Mouse (Mus musculus) liver, adult 2 months (tissue): Measurements from ENCODE around the gene Mical2. TPM values are rescaled to one million over a fixed set of nuclear protein-coding genes. Genes with fewer than 3 reads are reported as not detected.

Experiments
- DNase-seq: peaks from one replicate; pipeline ENCODE4 v3.0.0-alpha.2; 2011; ENCODE audit warnings: low read depth, low spot score; ENCODE audit errors: extremely low read depth
- H3K27ac ChIP-seq: fragments of 200-500 bp; replicated peaks from 2 replicates; pipeline ENCODE4 v1.5.1; 2012; ENCODE audit warnings: low read depth, mild to moderate bottlenecking, control low read depth, inconsistent platforms, low read length; ENCODE audit not compliant: insufficient read depth
- H3K27me3 ChIP-seq: fragments of 200-500 bp; 2 replicates; pipeline ENCODE4 v1.6.1; 2012; ENCODE audit warnings: mild to moderate bottlenecking, moderate library complexity, low read length, inconsistent platforms; ENCODE audit not compliant: control insufficient read depth, insufficient read depth
- H3K36me3 ChIP-seq: fragments of 200-500 bp; 2 replicates; pipeline ENCODE4 v1.6.1; 2012; ENCODE audit warnings: low read length, inconsistent platforms; ENCODE audit not compliant: control insufficient read depth, insufficient read depth
- H3K4me1 ChIP-seq: fragments of 200-500 bp; 2 replicates; pipeline ENCODE4 v1.6.1; 2011; ENCODE audit warnings: low read length; ENCODE audit not compliant: control insufficient read depth, insufficient read depth
- H3K4me3 ChIP-seq: fragments of 200-500 bp; 2 replicates; pipeline ENCODE4 v1.5.1; 2011; ENCODE audit warnings: low read depth, mild to moderate bottlenecking, control low read depth, low read length, moderate library complexity; ENCODE audit not compliant: insufficient read depth
- H3K79me2 ChIP-seq: fragments of 200-500 bp; 2 replicates; pipeline ENCODE4 v1.6.1; 2012; ENCODE audit warnings: inconsistent platforms, mild to moderate bottlenecking, low read length, moderate library complexity; ENCODE audit not compliant: control insufficient read depth, insufficient read depth
- H3K9ac ChIP-seq: fragments of 200-500 bp; 2 replicates; pipeline ENCODE4 v1.6.1; 2012; ENCODE audit warnings: low read depth, mild to moderate bottlenecking, control low read depth, inconsistent platforms, low read length
- CTCF ChIP-seq: fragments of 200-500 bp; IDR thresholded peaks from 2 replicates; pipeline ENCODE4 v1.5.1; 2011; ENCODE audit warnings: low read depth, low read length, control low read depth
- POLR2A ChIP-seq: fragments of 200-500 bp; IDR thresholded peaks from 2 replicates; pipeline ENCODE4 v1.6.1; 2011; ENCODE audit warnings: low read length, control low read depth; ENCODE audit not compliant: insufficient read depth; ENCODE audit errors: extremely low read depth
- WGBS: fragments of 180-500 bp; shearing (Covaris S2); methylation state at CpG from one replicate; pipeline ENCODE4 v1.1.7; 2018; 5-methylcytosine and 5-hydroxymethylcytosine counted together
- polyA plus RNA-seq: library from polyadenylated mRNA; depleted of rRNA; stranded (reverse); fragments of >200 nt; gene quantifications from 2 replicates; pipeline ENCODE4 v1.2.3, GENCODE M21; 2012
- total RNA-seq: library from RNA; depleted of rRNA; stranded (reverse); fragments of >200 nt; gene quantifications from 2 replicates; pipeline ENCODE4 v1.2.3, GENCODE M21; 2014

The Mical2 gene
- total and polyA plus RNA-seq, 2 experiments, result 4.1 to 6.9 TPM

- H3K4me3 ChIP-seq, result no peak overlapping the region
- H3K4me1 ChIP-seq, result peaks cover 33% of the 10 kb centered on the region
- H3K27me3 ChIP-seq, result no peaks in the 10 kb centered on the region
- H3K27ac ChIP-seq, result peak overlapping the region; percentile 73
- WGBS, result 9% methylated on average over 9 of the region's 9 CpGs
- no peaks in the 10 kb centered on the region for H3K36me3 ChIP-seq
- peak overlapping the region; percentile 21; the same call in 1 of the 2 replicates for H3K9ac ChIP-seq
- no peak for TF ChIP-seq POLR2A
- TF ChIP-seq CTCF, result no peak
- no peaks in the 10 kb centered on the region for H3K79me2 ChIP-seq
- peak; percentile 99 for DNase-seq
These were observed 40.4 kb upstream of the Mical2 start for GRCm38 (mm10) chr7:112185226-112185745.

- WGBS, result 36% methylated on average over 7 of the region's 7 CpGs
- Histone ChIP-seq H3K9ac (no peak overlapping the region), H3K79me2 (no peaks in the 10 kb centered on the region), H3K27me3 (no peaks in the 10 kb centered on the region), H3K27ac (peak overlapping the region; percentile 34), H3K4me1 (peaks cover 34% of the 10 kb centered on the region), H3K36me3 (no peaks in the 10 kb centered on the region), H3K4me3 (no peak overlapping the region)
- peak; percentile 92 for DNase-seq
- no peak for TF ChIP-seq POLR2A
- no peak; the same call in 1 of the 2 replicates for TF ChIP-seq CTCF
These were observed 38.8 kb upstream of the Mical2 start for GRCm38 (mm10) chr7:112186871-112187270.

- DNase-seq, result peak; percentile 83
- H3K27me3 ChIP-seq, result no peaks in the 10 kb centered on the region
- WGBS, result 56% methylated on average over 13 of the region's 13 CpGs
- no peak overlapping the region for H3K4me3 ChIP-seq
- no peaks in the 10 kb centered on the region for H3K79me2 ChIP-seq
- peak overlapping the region; percentile 20; the same call in 1 of the 2 replicates for H3K9ac ChIP-seq
- H3K4me1 ChIP-seq, result peaks cover 43% of the 10 kb centered on the region
- TF ChIP-seq CTCF (no peak), POLR2A (0 out of 2 replicates have a peak, but pooled peaks have one; percentile 25)
- no peaks in the 10 kb centered on the region for H3K36me3 ChIP-seq
- H3K27ac ChIP-seq, result peak overlapping the region; percentile 64
These were observed 37.9 kb upstream of the Mical2 start for GRCm38 (mm10) chr7:112187536-112188459.

GRCm38 (mm10) chr7:112192237-112192636 lies 33.4 kb upstream of the Mical2 start:
- H3K9ac ChIP-seq, result no peak overlapping the region
- no peak overlapping the region for H3K4me3 ChIP-seq
- H3K27ac ChIP-seq, result peak overlapping the region; percentile 42
- H3K4me1 ChIP-seq, result peaks cover 33% of the 10 kb centered on the region
- H3K36me3 ChIP-seq, result no peaks in the 10 kb centered on the region
- WGBS, result 31% methylated on average over 4 of the region's 4 CpGs
- H3K79me2 ChIP-seq, result no peaks in the 10 kb centered on the region
- DNase-seq, result peak; percentile 72
- H3K27me3 ChIP-seq, result no peaks in the 10 kb centered on the region
- no peak for TF ChIP-seq CTCF
- TF ChIP-seq POLR2A, result no peak

- Histone ChIP-seq H3K27me3 (no peaks in the 10 kb centered on the region), H3K36me3 (no peaks in the 10 kb centered on the region), H3K4me3 (no peak overlapping the region), H3K79me2 (no peaks in the 10 kb centered on the region), H3K9ac (no peak overlapping the region), H3K4me1 (peaks cover 31% of the 10 kb centered on the region), H3K27ac (peak overlapping the region; percentile 42; the same call in 1 of the 2 replicates)
- TF ChIP-seq CTCF (no peak), POLR2A (no peak)
- 36% methylated on average over 5 of the region's 5 CpGs for WGBS
- DNase-seq, result peak; percentile 74
These were observed 32.9 kb upstream of the Mical2 start for GRCm38 (mm10) chr7:112192778-112193177.
